Mouse (Mus musculus): ENCODE measurements at regions not wholly inside any gene's neighbourhood (a gene's known extent, or its start where the extent isn't known, plus 50 kb on each side); places are given as distances from the start of the nearest gene placed in this dataset.

GRCm38 (mm10) chr12:118510989-118511388 is 209.7 kb upstream of the Sp4 start:
- TF ChIP-seq CTCF (IDR thresholded peaks at IDR 0.05; ENCODE audit: extremely low read depth, insufficient read length, insufficient replicate concordance, low read depth, low read length) (no peak), POLR2A (IDR thresholded peaks at IDR 0.05; ENCODE audit: low read depth, low read length) (no peak)
